Mouse (Mus musculus) forebrain, embryonic 10.5 days (tissue): ENCODE data around the gene Zfp652. TPM values are rescaled to one million over a fixed set of nuclear protein-coding genes. Genes with fewer than 3 reads are reported as not detected.

Source experiments
- DNase-seq: peaks from one replicate; pipeline ENCODE4 v3.0.0-alpha.2; 2017; ENCODE audit warnings: low spot score; ENCODE audit errors: extremely low spot score
- H3K27ac ChIP-seq: fragments of 300-500 bp; sonication (generic); 2 replicates; pipeline ENCODE4 v1.5.1; 2016; ENCODE audit warnings: mild to moderate bottlenecking
- H3K27me3 ChIP-seq: fragments of 300-500 bp; sonication (generic); 2 replicates; pipeline ENCODE4 v1.6.1; 2016; ENCODE audit warnings: mild to moderate bottlenecking; ENCODE audit not compliant: poor library complexity, severe bottlenecking
- H3K36me3 ChIP-seq: fragments of 300-500 bp; sonication (generic); replicated peaks from 2 replicates; pipeline ENCODE4 v1.6.1; 2016; ENCODE audit warnings: mild to moderate bottlenecking, moderate library complexity
- H3K4me1 ChIP-seq: fragments of 300-500 bp; sonication (generic); 2 replicates; pipeline ENCODE4 v1.6.1; 2016
- H3K4me3 ChIP-seq: fragments of 300-500 bp; sonication (generic); 2 replicates; pipeline ENCODE4 v1.5.1; 2016; ENCODE audit warnings: mild to moderate bottlenecking, moderate library complexity
- H3K9me3 ChIP-seq: fragments of 300-500 bp; sonication (generic); 2 replicates; pipeline ENCODE4 v1.6.1; 2016; ENCODE audit warnings: mild to moderate bottlenecking, moderate library complexity
- WGBS: fragments of 180-500 bp; shearing (Covaris S2); methylation state at CpG from one replicate; pipeline ENCODE4 v1.1.7; 2016; 5-methylcytosine and 5-hydroxymethylcytosine counted together
- polyA plus RNA-seq: library from polyadenylated mRNA; unstranded; fragments of >200 nt; fragmentation: Nextera tagmentation; extraction: Ambion mirVana; gene quantifications from 2 replicates; pipeline ENCODE4 v1.2.1, GENCODE M21; 2016

Gene Zfp652
- polyA plus RNA-seq, 1 experiment from 2014 or later = 18.7 TPM

- no peak overlapping the region for H3K4me3 ChIP-seq
- DNase-seq = no peak
- no peaks in the 10 kb centered on the region for H3K9me3 ChIP-seq
- 96% methylated on average over 4 of the region's 4 CpGs for WGBS
- H3K36me3 ChIP-seq = no peaks in the 10 kb centered on the region
- no peak overlapping the region for H3K27ac ChIP-seq
- H3K4me1 ChIP-seq = peaks cover 27% of the 10 kb centered on the region
- H3K27me3 ChIP-seq = peaks cover 59% of the 10 kb centered on the region
Observed at GRCm38 (mm10) chr11:95822437-95822836, 110.0 kb downstream of the Zfp652 start.

GRCm38 (mm10) chr11:95824071-95824876 lies 111.8 kb downstream of the Zfp652 start, which contains the start of gene Phospho1:
TSS of gene Phospho1 (plus strand) at chr11:95824499.
- peak within 1 kb of the TSS; percentile 87 for H3K27ac ChIP-seq
- DNase-seq = peak; percentile 88
- WGBS = under 1% methylated on average over 78 of the region's 78 CpGs

GRCm38 (mm10) chr11:95824877-95825243 lies 112.4 kb downstream of the Zfp652 start:
- Histone ChIP-seq H3K27me3 (peaks cover 84% of the 10 kb centered on the region), H3K4me1 (peaks cover 29% of the 10 kb centered on the region), H3K36me3 (no peaks in the 10 kb centered on the region), H3K9me3 (no peaks in the 10 kb centered on the region), H3K27ac (peak overlapping the region; percentile 87), H3K4me3 (peak overlapping the region; percentile 82)
- 1% methylated on average over 11 of the region's 11 CpGs for WGBS
- no peak for DNase-seq

More at GRCm38 (mm10) chr11:95824071-95824876, 111.8 kb downstream of the Zfp652 start, which contains the start of gene Phospho1:
- H3K4me1 ChIP-seq = peaks cover 27% of the 10 kb centered on the region
- no peaks in the 10 kb centered on the region for H3K36me3 ChIP-seq
- H3K27me3 ChIP-seq = peaks cover 78% of the 10 kb centered on the region
- peak within 1 kb of the TSS; percentile 82 for H3K4me3 ChIP-seq
- no peaks in the 10 kb centered on the region for H3K9me3 ChIP-seq

GRCm38 (mm10) chr11:95825625-95826024 lies 113.2 kb downstream of the Zfp652 start:
- Histone ChIP-seq H3K4me1 (peaks cover 37% of the 10 kb centered on the region), H3K4me3 (peak overlapping the region; percentile 82; the same call in 1 of the 2 replicates), H3K27ac (no peak overlapping the region), H3K27me3 (peaks cover 91% of the 10 kb centered on the region), H3K36me3 (no peaks in the 10 kb centered on the region), H3K9me3 (no peaks in the 10 kb centered on the region)
- no peak for DNase-seq
- 68% methylated on average over 3 of the region's 3 CpGs for WGBS

GRCm38 (mm10) chr11:95826317-95827167 lies 114.1 kb downstream of the Zfp652 start:
- Histone ChIP-seq H3K36me3 (no peaks in the 10 kb centered on the region), H3K27ac (no peak overlapping the region), H3K4me1 (peaks cover 46% of the 10 kb centered on the region), H3K27me3 (peaks cover 95% of the 10 kb centered on the region), H3K9me3 (no peaks in the 10 kb centered on the region), H3K4me3 (no peak overlapping the region)
- DNase-seq = no peak
- 64% methylated on average over 6 of the region's 6 CpGs for WGBS

- WGBS = 41% methylated on average over 3 of the region's 3 CpGs
- Histone ChIP-seq H3K27ac (no peak overlapping the region), H3K36me3 (no peaks in the 10 kb centered on the region), H3K27me3 (peaks cover 96% of the 10 kb centered on the region), H3K4me3 (no peak overlapping the region), H3K4me1 (peaks cover 52% of the 10 kb centered on the region), H3K9me3 (no peaks in the 10 kb centered on the region)
- no peak for DNase-seq
Observed at GRCm38 (mm10) chr11:95827168-95827447, 114.6 kb downstream of the Zfp652 start.

GRCm38 (mm10) chr11:95827464-95828085 lies 115.1 kb downstream of the Zfp652 start:
- WGBS = 21% methylated on average over 3 of the region's 3 CpGs
- Histone ChIP-seq H3K4me1 (peaks cover 56% of the 10 kb centered on the region), H3K4me3 (no peak overlapping the region), H3K27me3 (peaks cover 96% of the 10 kb centered on the region), H3K9me3 (no peaks in the 10 kb centered on the region), H3K36me3 (no peaks in the 10 kb centered on the region), H3K27ac (no peak overlapping the region)
- DNase-seq = peak; percentile 49

GRCm38 (mm10) chr11:95828181-95828964 lies 115.9 kb downstream of the Zfp652 start:
- Histone ChIP-seq H3K4me1 (peaks cover 58% of the 10 kb centered on the region), H3K9me3 (no peaks in the 10 kb centered on the region), H3K27ac (no peak overlapping the region), H3K4me3 (no peak overlapping the region), H3K27me3 (peaks cover 96% of the 10 kb centered on the region), H3K36me3 (no peaks in the 10 kb centered on the region)
- no peak for DNase-seq
- WGBS = 81% methylated on average over 11 of the region's 11 CpGs

GRCm38 (mm10) chr11:95829526-95830050 lies 117.1 kb downstream of the Zfp652 start:
- peaks cover 100% of the 10 kb centered on the region for H3K27me3 ChIP-seq
- no peak for DNase-seq
- no peak overlapping the region for H3K4me3 ChIP-seq
- no peak overlapping the region for H3K27ac ChIP-seq
- no peaks in the 10 kb centered on the region for H3K9me3 ChIP-seq
- 32% methylated on average over 4 of the region's 4 CpGs for WGBS
- H3K4me1 ChIP-seq = peaks cover 60% of the 10 kb centered on the region
- H3K36me3 ChIP-seq = no peaks in the 10 kb centered on the region

GRCm38 (mm10) chr11:95830411-95831275 lies 118.2 kb downstream of the Zfp652 start:
- Histone ChIP-seq H3K4me1 (peaks cover 60% of the 10 kb centered on the region), H3K4me3 (peak overlapping the region; percentile 36)

GRCm38 (mm10) chr11:95831276-95831619 lies 118.8 kb downstream of the Zfp652 start:
- no peaks in the 10 kb centered on the region for H3K36me3 ChIP-seq
- H3K9me3 ChIP-seq = no peaks in the 10 kb centered on the region
- peak overlapping the region; percentile 36 for H3K4me3 ChIP-seq
- no peak for DNase-seq
- H3K4me1 ChIP-seq = peaks cover 63% of the 10 kb centered on the region
- H3K27ac ChIP-seq = no peak overlapping the region
- WGBS = 6% methylated on average over 10 of the region's 10 CpGs
- peaks cover 100% of the 10 kb centered on the region for H3K27me3 ChIP-seq

More at GRCm38 (mm10) chr11:95830411-95831275, 118.2 kb downstream of the Zfp652 start:
- WGBS = 3% methylated on average over 80 of the region's 80 CpGs
- Histone ChIP-seq H3K27ac (no peak overlapping the region), H3K36me3 (no peaks in the 10 kb centered on the region), H3K27me3 (peaks cover 100% of the 10 kb centered on the region), H3K9me3 (no peaks in the 10 kb centered on the region)
- DNase-seq = peak; percentile 32
